Mouse (Mus musculus): ENCODE measurements around the gene Dnm1.

- TF ChIP-seq CTCF (IDR thresholded peaks at IDR 0.05; ENCODE audit: low read depth) (no peak), EP300 (optimal IDR thresholded peaks at IDR 0.05) (no peak)
These were observed 58.8 kb downstream of the Dnm1 start for GRCm38 (mm10) chr2:32294348-32294747.

Data from stomach, postnatal 0 days (tissue).